Mouse (Mus musculus): Measurements from ENCODE around the gene Tmem254a. TPM values are rescaled to one million over a fixed set of nuclear protein-coding genes. Genes with fewer than 3 reads are reported as not detected.

Gene Tmem254a
- 2.3 TPM for polyA plus RNA-seq (2014; fragmentation: Illumina TruSeq; extraction: RNeasy Lipid Tissue Mini Kit (QIAGEN cat#74804); ENCODE audit: low read depth, low replicate concordance)

GRCm38 (mm10) chr14:25927562-25927881 lies at the start of gene Tmem254a:
TSS of gene Tmem254a (minus strand) at chr14:25927672.

GRCm38 (mm10) chr14:25938004-25938403 lies 10.5 kb upstream of the Tmem254a start, which contains the start of gene Cphx1:
TSS of gene Cphx1 (plus strand) at chr14:25938304.

GRCm38 (mm10) chr14:25903000-25903399 lies 24.5 kb downstream of the Tmem254a start, which contains the start of gene Plac9a:
TSS of gene Plac9a (minus strand) at chr14:25903100.

Other genes starting within 250 kb of the Tmem254a start
- gene Ppif, start 233.5 kb downstream of the Tmem254a start, polyA plus RNA-seq (2014; fragmentation: Illumina TruSeq; extraction: RNeasy Lipid Tissue Mini Kit (QIAGEN cat#74804); ENCODE audit: low read depth, low replicate concordance) = 286 TPM
- 25.3 TPM for gene Zcchc24, start 158.6 kb downstream of the Tmem254a start, polyA plus RNA-seq (2014; fragmentation: Illumina TruSeq; extraction: RNeasy Lipid Tissue Mini Kit (QIAGEN cat#74804); ENCODE audit: low read depth, low replicate concordance)
- 76.7 TPM for gene Anxa11, start 85.5 kb downstream of the Tmem254a start, polyA plus RNA-seq (2014; fragmentation: Illumina TruSeq; extraction: RNeasy Lipid Tissue Mini Kit (QIAGEN cat#74804); ENCODE audit: low read depth, low replicate concordance)
- 9.4 TPM for gene Plac9a, start 24.6 kb downstream of the Tmem254a start, polyA plus RNA-seq (2014; fragmentation: Illumina TruSeq; extraction: RNeasy Lipid Tissue Mini Kit (QIAGEN cat#74804); ENCODE audit: low read depth, low replicate concordance)
- gene Cphx1, start 10.6 kb upstream of the Tmem254a start, polyA plus RNA-seq (2014; fragmentation: Illumina TruSeq; extraction: RNeasy Lipid Tissue Mini Kit (QIAGEN cat#74804); ENCODE audit: low read depth, low replicate concordance) = not detected
- 0.39 TPM for gene Duxbl1, start 50.9 kb upstream of the Tmem254a start, polyA plus RNA-seq (2014; fragmentation: Illumina TruSeq; extraction: RNeasy Lipid Tissue Mini Kit (QIAGEN cat#74804); ENCODE audit: low read depth, low replicate concordance)
- 63.0 TPM for gene Gm9780, start 115.0 kb upstream of the Tmem254a start, polyA plus RNA-seq (2014; fragmentation: Illumina TruSeq; extraction: RNeasy Lipid Tissue Mini Kit (QIAGEN cat#74804); ENCODE audit: low read depth, low replicate concordance)
- 7.0 TPM for gene Tmem254c, start 139.7 kb upstream of the Tmem254a start, polyA plus RNA-seq (2014; fragmentation: Illumina TruSeq; extraction: RNeasy Lipid Tissue Mini Kit (QIAGEN cat#74804); ENCODE audit: low read depth, low replicate concordance)
- not detected for gene Cphx2, start 153.8 kb upstream of the Tmem254a start, polyA plus RNA-seq (2014; fragmentation: Illumina TruSeq; extraction: RNeasy Lipid Tissue Mini Kit (QIAGEN cat#74804); ENCODE audit: low read depth, low replicate concordance)
- not detected for gene Cphx3, start 154.6 kb upstream of the Tmem254a start, polyA plus RNA-seq (2014; fragmentation: Illumina TruSeq; extraction: RNeasy Lipid Tissue Mini Kit (QIAGEN cat#74804); ENCODE audit: low read depth, low replicate concordance)
- gene Duxbl2, start 190.7 kb upstream of the Tmem254a start, polyA plus RNA-seq (2014; fragmentation: Illumina TruSeq; extraction: RNeasy Lipid Tissue Mini Kit (QIAGEN cat#74804); ENCODE audit: low read depth, low replicate concordance) = not detected

Data from heart, adult 10 weeks (tissue).